Mouse (Mus musculus) gastrocnemius, postnatal 25 days (tissue): ENCODE measurements at regions not wholly inside any gene's neighbourhood (a gene's known extent, or its start where the extent isn't known, plus 50 kb on each side); places are given as distances from the start of the nearest gene placed in this dataset.

Experiments
- DNase-seq: peaks from one replicate; pipeline ENCODE4 v3.0.0; 2022

DNA sequence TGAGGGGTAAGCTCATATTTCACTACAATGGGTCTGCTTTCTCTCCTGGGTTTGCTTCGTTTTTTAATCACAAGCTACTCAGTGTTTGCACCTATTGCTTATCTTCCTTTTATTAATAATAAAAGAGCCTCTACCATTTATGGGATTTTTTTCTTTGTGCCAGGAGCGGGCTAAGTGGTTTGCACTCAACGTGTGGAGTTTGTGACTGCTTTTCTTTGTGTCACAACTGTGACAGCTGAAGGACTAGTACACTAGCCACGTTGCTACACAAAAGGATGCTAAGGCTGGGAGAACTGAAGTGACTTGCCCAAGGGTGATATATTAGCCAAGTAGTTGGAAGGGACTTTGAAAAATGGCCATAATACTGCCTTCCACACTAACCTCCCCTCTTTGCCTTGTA is 271.8 kb upstream of the Ppargc1a start:
- DNase-seq = no peak

DNA sequence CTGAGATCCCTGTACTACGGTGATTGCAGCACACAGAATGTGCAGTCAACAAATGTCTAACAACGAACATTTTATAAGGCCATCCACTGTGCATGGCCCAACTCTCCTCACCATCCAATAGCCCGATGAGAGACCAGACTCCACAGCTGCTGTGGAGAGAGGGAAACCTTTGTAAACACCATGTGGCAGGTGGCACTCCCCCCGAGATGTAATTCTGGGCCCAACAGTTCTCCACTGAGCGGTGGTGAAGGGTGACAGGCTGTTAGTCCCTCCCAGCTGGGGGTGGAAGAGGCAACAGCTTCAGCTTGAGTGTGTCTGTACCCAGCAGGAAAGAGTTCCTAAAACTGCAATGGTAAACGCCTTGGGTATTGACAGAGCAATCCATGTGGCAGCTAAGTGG is 263.0 kb upstream of the Ppargc1a start:
- no peak for DNase-seq

DNA sequence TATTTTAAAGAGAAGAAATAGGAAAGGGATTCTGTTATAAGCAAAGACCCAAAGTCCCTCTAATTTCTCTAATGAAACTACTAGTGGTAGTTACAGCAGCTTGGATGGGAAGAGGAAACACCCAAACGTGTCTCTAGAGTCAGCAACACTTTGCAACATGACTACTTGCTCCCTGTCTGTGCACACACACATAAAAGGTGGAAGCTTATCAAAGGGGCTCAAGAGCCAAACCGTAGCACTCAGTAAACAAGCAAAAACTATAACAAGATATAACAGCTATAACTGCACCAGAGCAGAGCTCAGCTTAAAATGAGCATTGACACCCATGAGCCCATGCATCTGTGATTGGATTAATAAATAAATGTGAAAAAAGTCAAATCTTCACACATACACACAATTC is 262.5 kb upstream of the Ppargc1a start:
- no peak for DNase-seq

DNA sequence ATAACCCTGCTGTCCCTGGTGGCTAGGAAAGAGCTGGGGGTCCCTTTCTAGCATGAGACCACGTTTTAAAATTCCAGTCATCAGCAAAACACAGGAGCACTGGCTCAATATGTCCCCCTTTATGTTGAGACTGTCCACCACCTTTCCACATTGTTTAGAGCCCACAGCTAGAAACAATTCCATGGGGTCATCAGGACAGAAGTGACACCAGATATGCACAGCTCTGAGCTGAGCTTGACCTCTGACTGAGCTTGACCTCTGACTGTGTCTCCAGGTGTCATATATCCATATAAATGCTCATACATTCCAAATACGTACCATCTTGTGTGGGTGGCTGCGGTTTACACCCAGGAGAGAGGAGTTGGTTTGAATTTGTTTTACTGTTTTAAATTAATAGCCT is 262.1 kb upstream of the Ppargc1a start:
- no peak for DNase-seq

DNA sequence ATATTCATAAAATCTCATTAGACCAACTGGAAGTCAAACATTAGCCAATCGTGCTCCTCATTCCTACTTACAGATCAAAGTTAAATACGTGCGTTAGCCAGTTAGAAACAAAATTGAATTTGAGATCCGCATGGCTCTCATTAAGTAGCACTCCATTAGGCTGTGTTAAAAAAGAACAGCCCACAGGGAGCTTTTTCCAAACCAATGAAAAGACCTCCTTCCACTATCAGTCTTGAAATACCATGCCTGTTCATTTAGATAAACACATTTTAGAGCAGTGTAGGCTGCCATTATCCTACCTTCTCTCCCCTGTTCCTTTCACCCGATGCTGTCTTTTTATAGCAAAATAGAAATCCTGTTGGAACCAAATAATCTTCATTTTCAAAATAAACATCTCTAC is 261.5 kb upstream of the Ppargc1a start:
- DNase-seq = no peak

DNA sequence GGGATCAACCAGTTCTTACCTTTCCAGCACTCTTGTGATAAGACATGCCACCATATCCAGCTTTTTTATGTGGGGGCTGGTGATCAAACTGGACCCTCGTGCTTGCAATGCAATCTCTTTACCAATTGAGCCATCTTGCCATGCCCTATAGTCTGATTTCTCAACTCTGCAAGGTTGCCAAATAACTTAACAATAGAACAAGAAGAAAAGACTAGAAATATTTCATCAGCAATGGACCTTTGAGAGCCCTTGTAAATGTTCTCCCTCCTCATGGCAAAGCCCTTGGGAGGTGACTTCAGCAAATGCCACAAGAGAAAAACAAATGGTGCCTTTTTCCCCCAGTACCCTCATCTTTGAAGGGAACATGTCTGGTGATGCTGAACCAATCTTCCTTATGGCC is 258.7 kb upstream of the Ppargc1a start:
- DNase-seq = no peak

DNA sequence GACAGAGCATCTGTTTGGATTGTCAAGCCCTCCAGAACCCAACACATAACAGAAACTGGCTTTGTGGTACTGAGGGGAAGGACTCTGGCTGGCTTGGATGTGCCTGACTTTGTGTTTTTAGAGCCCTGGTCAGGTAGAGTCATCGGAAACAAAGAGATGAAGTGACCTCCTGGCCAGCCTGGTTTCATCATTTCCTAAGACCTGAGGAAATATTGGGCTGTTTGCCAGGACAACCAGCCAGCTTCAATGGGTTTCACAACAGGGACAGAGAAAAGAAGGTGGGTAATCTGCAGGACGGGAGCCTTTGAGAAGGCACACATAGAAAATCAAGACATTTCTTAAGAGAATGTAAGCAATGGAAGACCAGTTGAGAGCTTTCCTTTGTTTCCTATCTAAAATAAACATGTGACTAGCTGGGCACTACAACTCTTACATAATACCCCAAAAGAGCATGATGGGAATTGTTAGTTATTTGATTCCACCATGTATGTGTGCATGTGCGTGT is 258.1 kb upstream of the Ppargc1a start:
- no peak for DNase-seq

DNA sequence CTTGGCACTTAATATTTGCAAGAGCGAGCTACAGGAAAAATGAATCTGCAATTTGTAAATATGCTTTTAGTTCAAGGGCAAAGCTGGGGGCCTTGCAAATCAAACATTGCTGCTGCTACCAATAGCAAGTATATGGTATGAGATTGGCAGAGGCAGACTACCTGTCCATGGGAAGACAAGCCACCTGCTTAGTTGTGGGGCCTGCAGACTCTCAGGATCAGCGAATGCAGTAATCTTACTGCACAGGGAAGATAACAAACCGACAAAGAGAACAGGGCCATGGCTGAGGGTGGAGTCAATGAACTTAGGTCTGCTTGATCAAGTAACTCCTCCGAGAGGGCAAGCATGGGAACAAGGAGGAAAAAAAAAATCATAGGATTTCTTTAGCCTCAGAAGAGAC is 257.2 kb upstream of the Ppargc1a start:
- DNase-seq = no peak

DNA sequence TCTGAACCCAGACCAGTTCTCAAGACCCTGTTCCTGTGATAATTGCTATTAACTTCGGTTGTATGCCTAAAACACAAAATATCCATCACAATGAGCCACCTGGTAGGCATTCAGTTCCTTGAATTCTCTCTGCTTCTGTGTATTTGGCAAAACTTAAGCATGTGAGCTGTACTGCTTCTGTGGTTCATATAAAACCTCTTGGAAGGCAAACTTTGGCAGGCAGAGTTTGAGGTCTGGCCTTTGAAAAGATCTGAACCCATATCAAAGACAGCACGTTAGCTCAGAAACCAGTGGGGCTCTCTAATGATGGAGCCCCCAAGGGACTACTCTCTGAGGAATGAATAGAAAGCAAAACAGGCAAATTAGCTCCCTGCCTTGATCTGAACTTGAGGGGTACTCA is 256.1 kb upstream of the Ppargc1a start:
- no peak for DNase-seq

DNA sequence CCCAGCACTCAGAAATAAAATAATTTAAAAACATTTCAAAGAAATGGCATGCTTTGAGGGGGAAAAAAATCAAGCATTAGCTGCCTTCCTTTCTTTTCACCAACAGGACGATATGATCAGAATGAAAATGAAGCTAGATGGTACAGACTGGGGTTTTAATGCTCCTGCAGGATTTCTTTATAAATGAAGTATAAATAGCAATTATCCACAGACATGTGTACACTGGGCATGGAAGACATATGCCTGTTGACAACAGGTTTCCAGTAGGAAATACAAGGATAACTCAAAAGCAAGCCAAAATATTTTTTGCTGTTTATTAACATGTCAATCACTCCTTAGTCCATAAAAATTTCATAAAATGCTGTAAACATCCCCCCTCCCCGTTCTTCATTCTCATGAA is 248.7 kb upstream of the Ppargc1a start:
- no peak for DNase-seq

DNA sequence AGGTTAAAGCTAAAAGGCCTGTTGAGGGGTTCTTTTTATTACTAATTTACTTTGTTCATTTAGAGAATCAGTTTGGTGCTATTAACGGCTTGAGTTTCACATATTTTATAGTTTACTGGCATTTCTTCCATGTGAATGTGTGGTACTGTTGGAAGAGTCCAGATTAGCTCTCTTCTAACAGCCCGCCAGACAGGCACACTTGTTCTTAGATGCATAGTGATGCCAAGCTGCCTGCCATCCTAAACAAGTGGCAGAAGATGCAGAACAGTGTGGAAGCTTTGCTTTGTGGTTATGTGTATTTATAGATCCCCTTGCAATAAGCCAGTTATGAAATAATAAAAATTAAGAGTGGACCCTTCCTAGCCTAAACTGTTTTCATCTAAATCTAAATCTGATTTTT is 244.2 kb upstream of the Ppargc1a start:
- no peak for DNase-seq

DNA sequence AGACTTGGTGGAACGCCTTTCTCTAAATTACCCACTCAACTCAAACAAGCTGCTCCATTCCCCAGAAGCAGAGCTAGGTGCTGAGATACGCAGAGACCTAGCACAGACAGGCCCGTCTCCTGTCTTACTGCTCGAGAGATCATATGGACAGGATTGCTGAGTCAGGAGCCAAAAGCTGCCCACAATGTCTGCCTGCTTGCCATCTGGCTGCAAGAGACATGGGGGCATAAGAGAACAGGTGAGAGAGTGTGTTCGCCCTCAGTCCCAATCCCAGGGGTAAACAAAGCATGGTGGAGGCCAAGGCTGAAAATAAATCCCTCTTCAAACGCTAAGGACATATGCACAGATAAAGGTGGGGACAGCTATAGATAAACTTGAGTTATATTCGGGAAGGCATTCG is 234.0 kb upstream of the Ppargc1a start:
- no peak for DNase-seq

DNA sequence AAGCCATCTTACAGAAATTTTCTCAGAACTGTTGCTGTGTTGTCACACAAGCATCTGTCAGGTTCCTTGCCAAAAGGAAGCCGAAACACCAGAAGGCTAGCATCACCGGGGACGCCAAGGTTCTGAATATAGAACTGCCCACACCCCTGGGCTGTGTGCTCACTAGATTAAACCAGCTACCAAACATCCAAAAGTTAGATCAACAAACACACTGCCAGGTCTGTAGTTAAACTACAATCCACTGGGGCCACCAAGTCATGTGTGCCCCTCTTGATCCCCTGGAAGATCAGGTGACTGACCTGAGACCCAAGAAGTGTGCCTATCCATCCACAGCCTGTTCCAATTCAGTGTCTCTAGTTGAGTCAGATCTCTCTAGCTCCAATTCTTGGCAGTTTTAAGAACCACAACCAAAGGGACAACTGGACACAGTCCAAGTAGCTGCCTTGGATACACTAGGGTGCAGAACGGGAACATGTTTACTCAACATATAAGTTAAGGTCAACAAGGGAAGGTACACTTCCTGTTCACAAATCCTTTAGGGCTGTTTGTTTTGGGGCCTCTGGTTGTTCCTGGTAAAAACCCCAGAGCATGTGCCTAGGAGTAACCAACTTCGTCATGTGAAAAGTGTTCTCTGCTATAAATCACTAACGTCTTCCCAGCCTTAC is 232.0 kb upstream of the Ppargc1a start:
- no peak for DNase-seq

DNA sequence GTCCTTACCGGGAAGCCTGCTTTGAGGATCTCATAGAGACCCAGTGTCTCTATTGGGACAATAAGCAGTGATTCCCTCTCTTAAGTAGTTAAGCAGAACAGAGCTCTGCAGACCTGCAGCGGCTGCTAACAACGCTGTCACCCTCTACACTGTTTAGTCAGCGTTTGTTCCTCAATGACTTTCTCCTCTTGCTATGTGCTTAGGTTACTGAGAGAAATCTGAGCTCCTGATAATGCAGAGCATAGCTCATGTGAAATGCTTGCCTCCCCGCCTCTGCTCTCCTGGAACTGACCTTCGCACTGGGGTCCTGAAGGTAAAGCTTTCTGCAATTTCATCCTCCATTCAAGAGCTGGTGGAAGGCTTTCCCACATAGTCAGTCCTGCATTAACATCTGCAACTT is 226.6 kb upstream of the Ppargc1a start:
- DNase-seq = no peak

DNA sequence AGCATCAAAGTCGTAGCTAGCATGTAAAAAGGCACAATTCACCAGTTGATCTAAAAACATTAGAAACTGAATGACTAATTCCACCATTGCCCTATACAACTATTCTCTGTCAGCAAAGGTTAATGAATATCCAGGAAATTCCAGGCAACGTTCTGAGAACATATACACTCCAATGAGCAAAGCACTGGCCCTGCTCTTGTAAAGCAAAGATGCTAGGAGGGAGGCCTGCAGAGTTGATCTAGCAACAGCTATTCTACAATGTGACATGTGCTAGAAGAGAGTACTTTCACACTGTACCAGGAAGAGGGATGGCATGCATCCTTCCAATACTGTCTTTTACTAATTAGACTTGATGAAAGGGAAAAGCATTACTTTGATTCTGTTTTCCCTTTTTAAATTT is 225.4 kb upstream of the Ppargc1a start:
- no peak for DNase-seq

DNA sequence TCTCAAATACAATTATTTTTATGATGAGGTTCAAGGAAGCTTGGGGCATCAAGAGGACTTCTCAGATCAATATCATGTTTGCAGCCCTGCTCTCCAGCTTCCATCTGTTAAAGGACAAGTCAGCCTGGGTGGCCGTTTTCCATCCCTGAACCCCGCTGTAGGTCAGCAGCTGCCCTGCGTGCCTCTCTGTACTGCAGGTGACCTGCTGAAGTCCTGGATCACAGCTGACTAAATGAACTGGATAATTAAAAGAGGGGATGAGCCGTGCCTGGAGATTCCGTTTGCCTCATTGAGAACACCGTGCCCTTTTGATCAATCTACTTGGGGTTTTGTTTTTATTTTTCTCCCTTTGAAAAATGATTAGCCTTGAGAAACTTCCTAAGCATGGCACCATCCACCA is 221.2 kb upstream of the Ppargc1a start:
- no peak for DNase-seq

DNA sequence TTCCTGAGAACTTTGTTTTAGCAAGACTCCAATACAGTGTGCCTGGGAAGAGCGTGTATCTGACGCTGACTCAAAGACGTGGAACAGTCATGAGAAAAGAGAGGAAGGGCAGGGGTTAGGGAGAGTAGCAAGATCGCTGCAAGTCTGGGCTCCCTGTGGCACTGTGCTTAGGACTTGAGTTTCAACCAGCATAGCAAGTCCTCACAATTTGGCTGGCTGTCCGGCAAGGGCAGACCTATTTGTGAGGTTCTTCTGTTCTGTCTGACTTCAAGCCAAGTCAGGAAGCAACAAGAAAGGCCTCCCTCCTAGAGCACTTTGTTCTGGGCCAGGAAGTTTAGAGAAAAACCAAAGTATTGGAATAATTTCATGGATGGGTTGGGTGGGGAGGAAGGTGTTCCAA is 216.0 kb upstream of the Ppargc1a start:
- DNase-seq = no peak

DNA sequence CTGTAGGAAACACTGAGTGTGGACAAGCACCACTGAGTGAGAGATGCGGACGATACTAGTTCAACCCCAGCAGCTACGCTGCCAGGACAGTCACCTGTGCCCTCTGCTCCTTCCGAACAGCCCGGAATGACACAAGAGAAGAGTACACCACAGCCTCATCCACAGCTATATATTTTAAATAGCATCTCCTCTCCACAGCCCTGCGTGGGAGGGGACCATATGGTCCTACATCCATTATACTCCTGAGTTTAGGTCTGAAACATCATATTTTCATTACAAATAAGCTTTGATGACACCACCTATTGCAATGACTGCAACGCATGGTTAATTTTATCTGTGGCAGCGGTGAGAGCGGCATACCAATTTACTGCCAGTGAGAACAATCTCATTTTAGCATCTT is 215.6 kb upstream of the Ppargc1a start:
- DNase-seq = no peak

DNA sequence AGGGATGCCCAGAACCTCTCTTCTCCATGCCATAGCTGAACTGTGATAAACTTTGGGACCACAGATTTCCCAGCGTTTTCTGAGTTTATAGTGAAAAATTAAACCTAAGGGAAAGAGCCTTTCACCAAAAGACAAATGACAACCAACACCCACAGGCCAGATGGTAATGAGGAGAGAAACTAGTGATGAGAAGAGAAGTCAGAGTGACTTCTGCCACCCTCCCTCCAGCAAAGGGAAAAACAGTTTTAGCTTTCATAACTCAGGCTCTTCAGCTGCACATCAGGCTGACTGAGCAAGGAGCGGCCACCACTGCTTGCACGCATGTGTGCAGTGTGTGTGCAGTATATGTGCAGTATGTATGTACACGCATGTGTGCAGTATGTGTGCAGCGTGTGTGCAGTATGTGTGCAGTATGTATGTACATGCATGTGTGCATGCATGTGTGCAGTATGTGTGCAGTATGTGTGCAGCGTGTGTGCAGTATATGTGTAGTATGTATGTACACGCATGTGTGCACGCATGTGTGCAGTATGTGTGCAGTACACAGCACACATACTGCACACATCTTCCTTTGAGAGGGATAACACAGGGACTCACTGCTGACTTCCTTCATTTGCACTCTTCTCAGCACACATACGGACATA is 208.1 kb upstream of the Ppargc1a start:
- DNase-seq = no peak

DNA sequence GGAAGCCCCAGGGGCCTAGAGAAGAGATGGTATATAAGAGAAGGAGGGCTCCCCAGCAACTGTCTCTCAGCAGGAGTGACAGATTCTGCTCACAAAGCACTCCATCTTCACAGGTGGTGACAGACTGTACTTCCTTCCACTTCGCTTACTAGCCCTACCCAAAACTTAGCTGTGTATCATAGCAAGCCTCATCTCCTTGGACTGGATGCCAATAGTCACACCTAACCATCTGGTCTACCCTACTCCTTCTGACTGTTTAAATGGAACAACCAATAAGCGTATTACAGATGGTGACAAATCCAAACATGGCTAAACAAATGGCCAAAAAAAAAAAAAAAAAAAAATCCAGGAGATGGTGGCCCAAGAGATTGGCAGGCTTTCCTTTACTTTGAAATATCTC is 204.1 kb upstream of the Ppargc1a start:
- DNase-seq = no peak

DNA sequence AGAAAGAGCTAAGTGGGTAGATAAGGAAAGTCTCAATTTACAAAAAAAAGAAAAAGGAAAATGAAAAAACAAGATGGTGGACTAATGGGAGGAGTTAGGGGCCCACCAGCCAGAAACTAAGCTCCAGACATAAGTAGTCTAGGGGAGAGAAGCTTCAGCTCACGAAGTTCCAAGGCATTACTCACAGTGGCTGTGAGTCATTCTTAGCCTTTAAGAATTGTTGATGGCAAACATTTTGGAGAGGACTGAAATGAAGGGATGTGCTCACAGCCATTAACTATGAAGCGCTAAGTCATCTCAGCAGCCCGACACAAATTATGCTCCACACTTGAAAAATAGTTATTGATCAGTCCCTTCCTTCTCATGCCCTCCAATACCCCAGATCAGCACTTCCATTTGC is 198.6 kb upstream of the Ppargc1a start:
- DNase-seq = no peak

DNA sequence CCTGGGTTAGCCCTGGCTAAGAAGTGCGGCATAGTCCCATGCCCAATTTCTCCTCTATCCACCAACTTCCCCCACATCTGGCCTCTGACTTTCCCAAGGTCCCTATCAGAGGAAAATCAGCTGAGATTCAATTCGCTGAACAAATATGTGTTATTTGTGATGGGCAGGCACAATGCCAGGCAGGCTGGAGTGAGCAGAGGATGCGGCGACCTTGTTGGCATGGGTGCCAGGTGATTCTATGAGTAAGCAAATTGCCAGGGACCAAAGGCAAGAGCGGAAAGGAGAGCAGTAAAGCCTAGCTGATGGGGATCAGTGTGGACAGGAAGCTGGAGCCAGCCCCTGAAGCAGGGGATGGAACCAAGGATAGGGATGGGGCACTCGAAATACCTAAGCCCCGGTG is 196.9 kb upstream of the Ppargc1a start:
- DNase-seq = no peak

DNA sequence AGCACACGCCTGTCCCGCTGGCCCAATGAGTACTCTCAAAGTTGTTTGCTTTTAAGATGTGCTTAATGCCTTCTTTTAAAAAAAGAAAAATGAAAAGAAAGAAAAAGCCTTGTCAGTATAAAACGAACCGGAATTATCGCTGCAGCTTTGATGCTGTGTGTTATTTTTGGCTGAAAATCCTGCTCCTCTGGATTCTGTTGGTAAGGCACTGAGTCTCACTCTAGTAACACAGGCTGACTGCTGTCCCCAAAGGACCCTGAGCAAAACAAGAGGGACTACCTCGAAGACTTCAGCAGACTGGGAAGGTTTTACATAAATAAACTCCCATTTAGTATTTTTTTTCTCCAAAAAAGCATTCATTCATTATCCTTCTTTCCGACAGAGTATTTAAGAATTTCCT is 196.1 kb upstream of the Ppargc1a start:
- no peak for DNase-seq

DNA sequence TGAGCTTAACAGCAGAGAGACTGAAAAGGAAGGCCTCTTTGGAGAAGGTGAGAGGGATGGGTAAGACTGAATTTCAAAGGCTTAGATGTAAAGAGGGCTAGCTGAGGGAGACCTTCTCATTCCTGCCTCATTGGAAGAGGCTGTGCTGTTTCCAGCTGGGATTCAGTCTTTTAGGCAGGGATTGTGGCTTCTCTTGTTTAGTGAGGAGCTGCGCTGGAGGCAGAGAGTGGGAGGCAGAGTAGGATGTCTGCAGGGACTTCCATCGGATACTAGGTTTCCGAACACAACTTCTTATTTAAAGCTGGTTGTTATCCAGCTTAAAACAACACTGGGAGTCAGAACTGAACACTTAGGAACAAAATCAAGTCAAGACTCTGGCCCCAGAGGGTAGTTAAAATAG is 194.8 kb upstream of the Ppargc1a start:
- no peak for DNase-seq

DNA sequence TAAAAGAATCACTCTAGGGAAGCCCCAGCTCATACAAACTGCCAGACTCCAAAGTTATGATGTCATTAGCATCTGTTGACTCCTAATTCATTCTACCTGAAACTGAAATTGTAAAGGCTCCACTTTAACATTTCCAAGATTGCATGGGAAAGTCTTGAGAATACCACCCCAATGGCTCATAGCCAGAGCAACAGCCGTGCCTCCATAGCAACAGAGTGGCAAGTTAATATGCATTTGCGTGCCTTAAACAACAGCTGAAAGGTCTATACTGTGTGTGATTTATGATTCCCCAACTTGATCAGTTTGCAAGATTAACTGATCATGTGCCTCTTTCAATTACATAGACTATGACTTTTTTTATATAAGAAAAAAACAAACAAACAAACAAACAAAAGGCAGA is 190.8 kb upstream of the Ppargc1a start:
- DNase-seq = no peak
